Mouse (Mus musculus) gastrocnemius, postnatal 4 days (tissue): ENCODE results near the gene Gm1527. TPM values are rescaled to one million over a fixed set of nuclear protein-coding genes. Genes with fewer than 3 reads are reported as not detected.
"Not testable (repeated sequence)": the region's sequence is repeated elsewhere in the genome, so short reads cannot be mapped to it uniquely, and the experiment has no call there.

Source experiments
- DNase-seq, 2 experiments: peaks; one replicate each; pipeline ENCODE4 v3.0.0; 2021 to 2022; ENCODE audit warnings: low spot score in 2 of 2, mixed read lengths in 2 of 2
- long read RNA-seq, 2 experiments: library from polyadenylated mRNA; stranded (forward); transcript quantifications; one replicate each; pipeline ENCODE4 v2.0.0; 2021
- total RNA-seq, 2 experiments: library from RNA; stranded (reverse); gene quantifications; 2 replicates each; pipeline ENCODE4 v1.2.3; 2021

Gene Gm1527
- total RNA-seq = not detected
- long read RNA-seq, experiment 1 = 0 reads
- long read RNA-seq, experiment 2 = 0 reads

- no peak for DNase-seq
These were observed at the start of gene Gm1527 for GRCm38 (mm10) chr3:28892317-28892716. Gm1527 (plus strand) TSS chr3:28892617.

GRCm38 (mm10) chr3:28843231-28843630, 49.2 kb upstream of the Gm1527 start:
- no peak for DNase-seq

- DNase-seq = no peak
These were observed 45.3 kb upstream of the Gm1527 start for GRCm38 (mm10) chr3:28847115-28847514.

- not testable (repeated sequence) for DNase-seq
These were observed 40.2 kb upstream of the Gm1527 start for GRCm38 (mm10) chr3:28852174-28852573.

- DNase-seq = not testable (repeated sequence)
These were observed 32.6 kb upstream of the Gm1527 start for GRCm38 (mm10) chr3:28859630-28860392.

GRCm38 (mm10) chr3:28896966-28897365, 4.5 kb downstream of the Gm1527 start:
- DNase-seq = not testable (repeated sequence)

- no peak for DNase-seq
These were observed 73.5 kb downstream of the Gm1527 start for GRCm38 (mm10) chr3:28965931-28966330.

- DNase-seq = no peak
These were observed 76.4 kb downstream of the Gm1527 start for GRCm38 (mm10) chr3:28968851-28969250.

Other genes with a start within 250 kb of the Gm1527 start
- gene Slc2a2, start 194.7 kb upstream of the Gm1527 start, total RNA-seq = under 1 TPM in 1 of 2 experiments, not detected in 1; 0.36 TPM
- gene Eif5a2, start 111.3 kb upstream of the Gm1527 start, total RNA-seq = 1 to 10 TPM; 3.3 to 4.1 TPM
- 100 to 1,000 TPM; 201 to 271 TPM for gene Rpl22l1, start 87.2 kb upstream of the Gm1527 start, total RNA-seq
- gene Egfem1, start 189.4 kb downstream of the Gm1527 start, total RNA-seq = under 1 TPM; 0.47 to 0.96 TPM